Mouse (Mus musculus) gastrocnemius, postnatal 14 days (tissue): ENCODE data around the gene Cpne5. TPM values are rescaled to one million over a fixed set of nuclear protein-coding genes. Genes with fewer than 3 reads are reported as not detected.

Experiments
- DNase-seq: peaks from one replicate; pipeline ENCODE4 v3.0.0; 2021; ENCODE audit warnings: mixed read lengths
- intact Hi-C: fragments of 180-260 bp; cut with DNase I; formaldehyde crosslinking; loops from one replicate; pipeline ENCODE4 v1.15.1; 2025; ENCODE audit warnings: low total_unique reads
- total RNA-seq, 2 experiments: library from RNA; stranded (reverse); gene quantifications; 2 replicates each; pipeline ENCODE4 v1.2.3; 2021

Gene Cpne5
- total RNA-seq, 2 experiments from 2014 or later = 0.07 to 0.39 TPM

DNA sequence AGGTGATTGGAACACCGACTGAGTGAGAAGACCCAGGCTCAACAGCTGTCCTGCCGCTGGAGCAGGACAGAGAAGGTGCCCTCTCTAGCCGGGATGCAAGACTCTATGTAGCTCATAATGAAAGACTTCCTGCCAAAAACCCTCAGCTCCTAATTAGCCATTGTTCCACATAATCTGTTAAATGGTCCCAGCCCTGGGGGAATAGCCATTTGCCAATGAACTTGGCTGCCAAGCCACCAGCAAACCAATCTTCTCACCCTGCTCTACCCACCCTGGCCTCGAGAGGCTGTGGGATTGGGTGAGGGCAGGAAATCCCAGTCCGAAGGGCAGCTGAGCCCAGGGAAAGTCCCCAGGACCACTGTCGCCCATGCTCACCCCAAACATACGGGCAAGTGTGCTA is 21.9 kb downstream of the Cpne5 start:
- intact Hi-C loops = no loop called here
- no peak for DNase-seq

DNA sequence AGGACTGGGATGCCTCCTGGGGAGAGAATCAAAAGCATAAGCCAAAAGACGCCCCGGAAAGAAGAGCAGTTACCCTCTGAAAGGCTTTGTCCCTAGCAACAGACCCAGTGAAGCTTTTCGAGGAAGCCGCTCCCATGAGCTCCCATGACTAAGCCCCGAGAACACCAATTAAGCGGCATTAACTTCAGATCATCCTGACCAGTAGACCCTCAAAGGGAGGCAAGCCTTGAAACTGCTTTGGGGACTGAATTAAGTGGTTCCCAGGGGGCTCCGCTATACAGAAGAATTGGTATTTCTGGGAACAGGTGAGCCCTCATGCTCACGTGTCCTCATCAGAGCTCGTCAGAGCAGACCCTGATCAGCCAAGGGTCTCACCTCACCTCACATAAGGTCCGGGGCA is 23.3 kb downstream of the Cpne5 start:
- intact Hi-C loops = no loop called here
- no peak for DNase-seq

DNA sequence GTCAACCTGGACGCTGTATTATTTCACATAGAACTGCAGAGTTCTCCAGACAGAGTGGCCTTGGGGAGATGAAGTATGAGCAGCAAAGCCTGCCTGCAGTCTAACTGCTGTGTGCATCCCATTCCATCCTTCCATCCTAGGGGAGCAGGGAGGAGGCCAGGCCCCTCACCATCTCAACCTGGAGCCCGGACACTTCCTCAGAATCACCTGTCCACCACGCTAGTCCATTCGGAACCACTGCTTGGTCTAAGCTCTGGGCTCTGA is 23.8 kb downstream of the Cpne5 start:
- DNase-seq = no peak
- intact Hi-C loops = no loop called here

DNA sequence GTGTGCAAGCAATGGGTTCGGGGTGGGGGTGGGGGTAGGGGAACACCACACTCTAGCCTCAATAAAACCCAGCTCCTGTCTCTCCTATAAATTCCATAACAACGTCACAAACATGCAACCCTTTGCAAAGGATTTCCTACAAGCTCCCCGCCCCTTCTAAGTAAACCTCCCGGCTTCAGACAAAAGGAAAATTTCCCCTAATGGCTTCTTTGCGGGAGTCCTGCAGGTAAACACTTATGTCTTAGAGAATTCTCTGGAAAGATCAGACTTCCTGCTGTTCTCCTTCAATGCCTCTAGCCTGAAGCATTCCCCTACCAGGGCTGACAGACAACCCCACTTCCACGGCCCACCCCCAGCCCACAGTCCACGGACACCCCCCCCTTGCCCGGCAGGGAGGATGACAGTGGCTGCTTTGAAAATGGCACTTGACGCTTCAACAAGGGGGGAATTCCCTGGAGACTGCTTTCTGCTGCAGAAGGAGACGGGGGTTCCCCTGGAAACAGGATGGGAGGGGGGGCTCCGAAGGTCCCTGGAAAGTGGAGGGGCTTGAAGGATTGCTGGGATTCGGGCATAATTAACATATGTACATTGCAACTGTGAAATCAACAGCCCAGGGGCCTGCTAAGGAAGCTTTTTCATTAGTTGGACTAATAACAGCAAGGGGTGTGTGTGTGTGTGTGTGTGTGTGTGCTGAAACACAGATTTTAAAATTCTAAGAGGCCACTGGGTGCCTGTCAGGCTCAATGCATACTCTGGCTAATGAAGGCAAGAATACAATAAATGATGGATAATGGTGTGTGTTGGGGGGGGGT is 24.4 kb downstream of the Cpne5 start:
- DNase-seq = no peak
- intact Hi-C loops = no loop called here

DNA sequence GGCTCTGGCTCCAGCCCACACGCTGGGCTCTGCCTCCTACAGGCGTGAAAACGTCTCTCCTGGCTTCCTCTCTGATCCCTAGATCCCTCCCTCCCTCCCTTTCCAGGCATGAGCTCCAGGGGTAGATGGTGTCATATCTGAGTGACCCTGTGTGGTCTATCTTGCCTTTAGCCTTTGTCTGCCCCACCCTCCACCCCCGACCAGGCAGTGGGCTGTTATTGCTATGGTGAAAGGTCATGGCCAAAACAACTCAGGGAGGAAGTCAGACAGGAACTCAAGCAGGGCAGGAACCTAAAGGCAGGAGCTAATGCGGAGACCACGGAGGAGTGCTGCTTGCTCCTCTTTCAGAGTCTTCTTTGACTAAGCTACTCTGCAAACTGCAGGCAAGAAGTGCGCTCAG is 26.1 kb downstream of the Cpne5 start:
- intact Hi-C loops = no loop called here
- no peak for DNase-seq

DNA sequence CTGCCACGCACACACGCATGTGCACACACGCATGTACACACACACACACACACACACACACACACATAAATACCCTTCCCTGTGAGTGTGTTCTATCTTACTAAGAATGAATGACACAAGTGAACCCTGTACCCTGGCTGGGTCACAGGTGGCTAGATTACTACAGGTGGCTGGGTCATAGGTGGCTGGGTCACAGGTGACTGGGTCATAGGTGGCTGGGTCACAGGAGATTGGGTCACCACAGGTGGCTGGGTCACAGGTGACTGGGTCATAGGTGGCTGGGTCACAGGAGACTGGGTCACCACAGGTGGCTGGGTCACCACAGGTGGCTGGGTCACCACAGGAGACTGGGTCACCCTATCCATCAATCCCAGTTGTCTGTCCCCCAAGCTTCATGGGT is 27.9 kb downstream of the Cpne5 start:
- DNase-seq = no peak
- intact Hi-C loops = no loop called here

DNA sequence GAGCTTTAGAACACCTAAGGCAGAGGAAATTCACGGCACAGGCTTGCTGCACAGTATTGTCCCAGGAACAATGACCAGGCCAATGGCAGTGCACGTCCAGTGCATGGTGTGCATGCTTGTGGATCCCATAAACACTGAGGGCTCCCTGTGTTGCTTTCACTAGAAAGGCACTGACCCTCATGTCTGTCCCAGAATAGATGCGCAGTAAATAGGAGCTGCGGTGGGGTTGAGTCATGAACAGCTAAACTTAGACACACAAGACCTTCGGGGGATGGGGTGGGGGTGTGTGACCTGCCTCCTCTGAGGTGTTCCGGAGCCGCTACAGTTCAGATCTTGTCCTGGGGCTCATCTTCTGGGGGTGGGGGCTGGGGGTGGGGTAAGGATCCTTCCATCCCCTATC is 31.9 kb downstream of the Cpne5 start:
- intact Hi-C loops = no loop called here
- no peak for DNase-seq

DNA sequence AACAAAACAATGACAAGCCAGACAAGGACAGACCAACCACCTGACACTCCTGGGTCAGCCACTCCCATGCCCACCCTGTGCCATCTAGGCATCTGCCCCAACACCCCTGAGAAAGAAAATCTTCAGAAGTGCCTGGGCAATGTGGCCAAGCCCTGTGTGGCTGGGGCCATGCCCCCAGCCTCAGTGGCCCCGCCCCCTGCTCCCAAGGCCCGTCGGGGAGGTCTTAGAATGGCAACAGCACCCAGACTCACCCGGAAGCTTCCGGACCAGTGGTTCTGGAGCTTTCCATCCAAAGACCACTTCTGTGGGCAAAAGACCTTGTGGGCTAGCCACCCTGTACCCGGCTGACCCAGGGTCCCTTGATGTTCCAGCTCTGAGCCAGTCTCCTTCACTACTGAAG is 35.4 kb downstream of the Cpne5 start:
- intact Hi-C loops = no loop called here
- DNase-seq = no peak

DNA sequence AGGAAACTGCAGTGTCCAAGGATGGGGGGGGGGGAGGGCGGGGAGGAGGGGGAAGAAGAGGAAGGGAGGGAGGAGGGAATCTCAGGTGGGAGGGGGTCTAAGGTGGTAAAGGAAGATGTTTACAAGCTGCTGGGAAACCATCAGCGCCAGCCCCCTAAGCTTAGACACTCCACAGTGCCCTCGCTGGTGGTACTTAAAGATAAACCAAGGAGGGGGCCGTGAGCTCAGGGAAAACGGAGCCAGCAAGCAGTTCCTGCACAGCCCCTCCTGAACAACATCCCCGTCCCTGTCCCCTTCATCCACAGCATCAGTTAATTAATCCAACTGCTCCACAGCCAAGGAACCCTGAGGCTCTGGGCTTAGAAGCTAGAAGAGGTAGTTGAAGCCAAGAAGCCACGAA is 38.1 kb downstream of the Cpne5 start:
- intact Hi-C loops = no loop called here
- DNase-seq = no peak

DNA sequence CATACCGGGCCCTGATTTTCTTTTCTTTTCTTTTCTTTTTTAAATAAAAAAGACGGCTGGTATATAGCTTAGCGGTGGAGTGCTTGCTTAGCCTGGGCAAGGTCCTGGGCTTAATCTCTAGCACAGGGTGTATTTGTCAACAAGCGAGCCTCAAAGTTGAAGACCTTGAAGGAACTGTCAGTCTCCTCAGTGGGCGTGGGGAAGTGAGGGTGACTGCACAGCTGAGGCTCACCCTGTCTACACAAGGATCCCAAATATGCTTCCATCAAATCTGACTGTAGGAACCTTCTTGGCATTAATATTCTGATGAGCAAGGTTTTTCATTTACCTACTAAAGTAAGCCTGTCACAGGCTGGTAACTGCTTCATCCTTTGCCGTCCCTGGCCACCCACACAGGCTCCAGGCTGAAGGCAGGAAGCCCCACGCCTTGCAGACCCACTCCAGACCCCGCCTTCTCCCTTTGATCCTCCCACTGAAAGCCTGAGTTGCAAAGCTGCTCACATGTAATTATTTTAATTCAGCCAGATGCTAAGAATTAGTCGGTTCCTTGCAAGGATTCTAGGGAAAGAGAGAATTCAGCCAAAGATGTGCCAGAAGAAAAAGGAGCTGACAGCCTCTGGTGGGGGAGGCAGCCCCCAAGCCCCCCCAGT is 38.7 kb downstream of the Cpne5 start:
- intact Hi-C loops = no loop called here
- no peak for DNase-seq

DNA sequence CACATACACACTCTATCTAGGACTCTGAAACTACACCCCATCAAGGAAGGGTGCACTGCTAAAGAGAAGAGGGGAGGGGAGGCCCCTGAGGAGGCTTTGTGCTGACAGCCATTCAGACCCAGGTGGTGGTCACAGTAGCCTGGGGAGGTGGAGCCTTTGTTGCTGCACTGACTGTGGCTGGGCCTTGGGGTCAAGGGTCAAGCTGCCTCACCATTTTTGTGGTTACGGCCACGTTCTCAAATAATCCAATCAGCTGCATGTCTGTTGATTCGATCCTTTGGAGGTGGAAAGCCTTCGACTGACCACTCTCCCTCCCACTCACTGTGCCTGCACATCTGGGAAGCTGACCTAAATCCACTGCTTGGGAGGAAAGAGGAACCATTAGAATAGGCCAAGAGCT is 42.4 kb downstream of the Cpne5 start:
- intact Hi-C loops = no loop called here
- DNase-seq = no peak

DNA sequence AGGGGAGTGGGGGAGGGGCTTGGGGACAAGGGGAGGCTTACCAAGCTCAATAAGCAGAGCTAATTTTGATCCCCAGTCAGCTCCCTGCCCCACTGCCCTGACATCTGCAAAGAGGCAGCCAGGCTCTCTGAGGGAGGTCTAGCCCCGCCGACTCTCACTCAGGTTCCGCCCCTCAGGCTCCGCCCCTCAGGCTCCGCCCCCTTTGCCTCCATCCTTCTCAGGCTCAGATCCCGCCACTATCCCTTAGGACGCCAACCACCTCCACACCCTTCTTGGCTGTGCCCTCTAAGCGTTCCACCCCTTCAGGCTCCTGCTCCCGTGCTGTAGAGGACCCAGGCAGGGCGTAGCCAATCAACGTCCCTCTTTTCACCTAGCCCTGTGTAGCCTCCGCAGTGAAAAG is 49.0 kb downstream of the Cpne5 start:
- no peak for DNase-seq
- intact Hi-C loops = no loop called here

DNA sequence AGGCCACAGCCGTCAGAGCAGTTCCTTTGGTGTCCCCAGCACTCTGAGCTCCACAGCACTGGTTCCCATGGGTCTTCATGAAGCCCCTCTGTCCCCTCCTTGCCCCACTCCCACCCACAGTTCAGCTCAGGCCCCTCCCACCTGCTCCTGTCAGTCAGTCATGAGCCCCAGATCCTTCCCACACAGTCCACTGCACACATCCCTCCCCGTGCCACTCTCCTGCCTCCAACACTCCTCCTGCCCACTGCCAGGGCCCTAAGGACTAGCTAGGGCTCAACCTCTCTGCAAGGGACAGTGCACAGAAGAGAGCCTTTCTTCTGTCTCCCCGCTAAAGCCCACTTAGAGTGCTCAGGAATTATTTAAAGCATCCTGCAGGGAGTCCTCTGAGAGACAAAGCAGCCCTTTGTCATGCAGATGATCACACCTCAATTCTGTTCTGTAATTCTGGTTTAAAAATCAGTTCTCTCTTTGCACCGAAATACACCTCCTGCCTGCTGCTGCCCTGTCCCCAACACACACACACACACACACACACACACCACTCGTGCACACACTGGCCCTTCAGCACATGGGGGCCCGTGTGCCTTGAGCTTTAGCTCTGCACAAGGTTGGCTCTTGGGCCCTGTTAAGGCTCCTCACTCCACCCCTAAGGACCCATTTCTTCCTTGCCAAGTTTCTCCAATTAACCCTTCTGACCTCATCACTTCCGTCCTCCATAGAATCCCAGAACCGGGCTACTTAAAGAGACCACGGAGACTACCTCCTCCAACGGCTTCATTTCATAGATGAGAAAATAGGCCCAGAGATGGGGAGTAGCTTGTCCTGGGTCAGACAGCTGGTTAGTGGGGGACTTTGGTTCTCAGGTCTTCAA is 50.7 kb downstream of the Cpne5 start:
- intact Hi-C loops = no loop called here
- no peak for DNase-seq

DNA sequence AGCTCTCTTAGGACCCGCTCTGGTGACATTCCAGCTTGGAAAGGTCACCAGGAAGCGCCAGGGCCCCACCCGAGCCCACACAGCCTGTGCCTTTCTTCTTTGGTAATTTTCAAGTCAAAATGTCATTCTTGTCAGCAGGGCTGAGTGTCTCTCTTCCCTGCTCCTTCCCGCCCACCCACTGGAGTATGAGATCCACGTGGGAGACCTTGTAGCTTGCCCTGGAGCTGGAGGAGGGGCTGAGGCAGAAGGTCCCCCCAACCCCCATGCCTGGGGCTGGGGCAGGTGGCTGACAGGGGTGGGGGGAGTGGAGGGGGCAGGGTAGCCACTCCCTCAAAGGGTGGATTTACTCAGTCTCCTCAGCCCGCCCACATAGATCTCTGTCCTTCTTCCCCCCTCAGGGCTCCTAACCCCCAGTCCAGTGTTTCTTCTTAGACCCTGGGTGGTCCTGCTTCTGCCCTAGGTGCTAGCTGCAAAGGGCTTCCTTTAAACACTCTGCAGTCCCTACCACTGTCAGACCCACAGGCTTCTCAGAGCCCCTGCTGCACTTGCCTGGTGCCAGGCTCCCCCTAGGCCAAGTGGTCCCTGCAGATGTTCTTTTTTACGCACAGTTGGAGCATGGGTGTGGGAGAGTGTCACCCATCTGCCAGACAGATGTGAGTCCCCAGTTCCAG is 52.5 kb downstream of the Cpne5 start:
- intact Hi-C loops = no loop called here
- no peak for DNase-seq

DNA sequence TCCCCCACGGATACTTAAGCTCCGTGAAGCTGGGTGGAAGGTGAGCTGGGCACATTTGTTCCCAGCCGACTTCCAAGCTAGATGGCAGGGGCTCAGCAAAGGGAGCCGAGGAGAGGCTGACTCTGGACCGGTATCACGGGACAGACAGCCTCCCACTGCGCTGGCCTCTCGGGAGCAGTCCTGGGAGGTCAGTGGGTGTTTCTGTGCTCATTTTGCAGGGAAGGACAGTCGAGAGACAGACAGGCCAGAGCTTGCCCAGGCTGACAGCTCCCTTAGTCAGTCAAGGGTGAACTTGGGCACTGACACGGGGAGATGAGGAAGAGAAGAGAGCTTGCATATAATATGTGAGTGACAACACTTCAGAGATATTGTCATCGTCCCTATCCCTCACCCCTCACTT is 54.8 kb downstream of the Cpne5 start:
- DNase-seq = no peak
- intact Hi-C loops = no loop called here

DNA sequence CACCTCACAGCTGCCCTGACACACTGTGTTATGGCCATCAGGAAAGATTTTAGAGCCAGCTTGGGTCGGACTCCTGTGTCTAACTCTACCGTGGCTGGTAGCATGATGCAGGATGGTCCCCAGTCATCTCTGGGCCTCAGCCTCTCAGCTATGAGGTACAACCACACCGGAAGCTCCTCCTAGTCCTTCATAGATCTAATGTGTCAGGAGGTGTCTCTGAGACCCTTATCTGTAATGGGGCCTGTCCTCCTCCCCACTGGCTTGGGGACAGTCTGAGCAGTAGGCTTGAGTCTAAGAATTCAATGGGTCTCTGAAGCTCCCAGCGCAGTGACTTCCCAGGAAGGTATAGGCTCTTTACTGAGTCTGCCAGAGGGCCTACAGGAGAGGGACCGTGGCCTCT is 56.2 kb downstream of the Cpne5 start:
- intact Hi-C loops = no loop called here
- DNase-seq = no peak

DNA sequence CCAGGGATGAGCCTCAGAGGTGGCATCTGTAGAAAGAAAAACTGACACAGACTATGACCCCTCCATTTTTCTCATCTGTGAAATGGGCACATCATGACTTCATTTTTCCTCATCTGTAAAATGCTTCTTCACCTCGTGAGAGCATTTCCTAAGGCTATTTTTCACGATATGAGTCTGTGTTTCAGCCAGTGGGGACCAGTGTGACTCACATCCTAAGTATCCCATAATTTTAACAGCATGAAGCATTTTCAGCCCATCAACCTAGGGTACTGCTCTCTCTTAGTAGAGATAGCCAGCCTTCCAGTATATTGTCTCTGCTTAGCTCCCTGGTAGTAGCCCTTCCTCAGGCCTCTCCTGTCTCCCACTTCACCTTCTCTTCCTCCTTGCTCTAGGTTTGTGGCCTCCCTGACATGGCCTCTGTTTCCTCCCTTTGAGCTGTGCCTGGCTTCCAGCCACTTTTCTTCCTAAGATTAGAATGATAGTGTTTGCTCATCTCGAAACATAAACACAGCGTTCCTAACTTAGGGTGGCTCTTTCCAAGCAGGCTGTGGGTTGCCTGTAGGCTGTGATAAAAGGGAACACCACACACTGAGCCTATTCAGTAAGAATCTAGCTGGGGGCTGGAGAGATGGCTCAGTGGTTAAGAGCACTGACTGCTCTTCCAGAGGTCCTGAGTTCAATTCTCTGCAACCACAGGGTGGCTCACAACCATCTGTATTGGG is 57.4 kb downstream of the Cpne5 start:
- DNase-seq = no peak

DNA sequence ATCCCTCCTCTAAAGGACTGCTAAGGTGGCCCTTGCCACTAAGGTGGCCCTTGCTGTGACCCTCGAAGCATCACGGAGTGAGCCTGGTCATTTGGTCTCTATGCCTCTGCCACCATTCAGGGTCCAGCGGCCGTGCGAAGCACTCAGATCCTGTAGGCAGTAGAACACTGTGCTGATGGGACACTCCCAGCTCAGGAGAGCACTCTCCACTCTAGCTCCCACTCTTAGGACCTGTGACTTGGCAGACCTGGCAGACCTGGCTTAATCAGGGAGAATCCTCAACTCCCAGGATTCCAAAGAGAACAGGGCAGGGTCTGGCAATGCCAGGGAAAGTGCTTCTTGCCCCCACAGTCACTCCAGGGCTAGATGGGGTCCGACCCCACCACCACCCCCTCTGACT is 58.0 kb downstream of the Cpne5 start:
- intact Hi-C loops = loop anchor here (10.0 kb wide), 1 partner anchor 195 kb away; no protein-coding TSS in a partner anchor
- no peak for DNase-seq

More for the DNA sequence above, 57.4 kb downstream of the Cpne5 start:
- intact Hi-C loops = no loop called here

DNA sequence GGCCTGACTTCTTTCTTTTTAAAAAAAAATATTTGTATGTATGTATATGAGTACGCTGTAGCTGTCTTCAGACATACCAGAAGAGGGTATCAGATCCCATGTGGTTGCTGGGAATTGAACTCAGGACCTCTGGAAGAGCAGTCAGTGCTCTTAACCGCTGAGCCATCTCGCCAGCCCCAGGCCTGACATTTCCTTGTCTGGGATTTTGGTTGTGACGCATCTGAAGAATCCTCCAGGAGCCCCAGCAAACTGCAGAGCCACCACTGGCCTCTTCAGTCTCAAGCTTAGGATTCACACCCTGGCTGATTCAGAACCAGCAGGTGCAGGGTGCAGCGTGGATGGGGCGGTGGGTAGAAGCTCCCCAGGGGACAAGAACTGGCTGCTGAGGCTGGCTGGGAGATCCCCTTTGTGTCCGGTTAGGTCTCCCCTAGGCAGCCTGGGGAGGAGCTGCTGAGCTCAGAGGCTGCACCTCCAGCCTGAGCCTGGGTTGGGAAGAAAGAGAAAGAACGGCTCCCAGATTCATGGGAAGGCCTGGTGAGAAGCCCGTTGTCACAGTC is 59.4 kb downstream of the Cpne5 start:
- no peak for DNase-seq
- intact Hi-C loops = loop anchor here (10.0 kb wide), 1 partner anchor 196 kb away; no protein-coding TSS in a partner anchor
